Mouse (Mus musculus) small intestine, adult 2 months (tissue): ENCODE data around the gene Zfp651. TPM values are rescaled to one million over a fixed set of nuclear protein-coding genes. Genes with fewer than 3 reads are reported as not detected.
A peak's percentile ranks its signal among the peaks of the same experiment; 100 is the strongest.

ENCODE experiments used
- H3K27ac ChIP-seq: fragments of 200-500 bp; 2 replicates; pipeline ENCODE4 v1.5.1; 2012; ENCODE audit warnings: low read depth, low read length, control low read depth, inconsistent platforms; ENCODE audit not compliant: insufficient read depth
- H3K27me3 ChIP-seq: fragments of 200-500 bp; 2 replicates; pipeline ENCODE4 v1.6.1; 2012; ENCODE audit warnings: mild to moderate bottlenecking, moderate library complexity, low read length, inconsistent platforms; ENCODE audit not compliant: control insufficient read depth, insufficient read depth
- H3K36me3 ChIP-seq: fragments of 200-500 bp; 2 replicates; pipeline ENCODE4 v1.6.1; 2012; ENCODE audit warnings: mild to moderate bottlenecking, low read length, control low read depth, inconsistent platforms; ENCODE audit not compliant: control insufficient read depth, insufficient read depth
- H3K4me1 ChIP-seq: fragments of 200-500 bp; 2 replicates; pipeline ENCODE4 v1.6.1; 2012; ENCODE audit warnings: low read length, inconsistent platforms, mixed read lengths; ENCODE audit not compliant: control insufficient read depth, insufficient read depth, insufficient read length
- H3K4me3 ChIP-seq: fragments of 200-500 bp; 2 replicates; pipeline ENCODE4 v1.5.1; 2012; ENCODE audit warnings: low read depth, mild to moderate bottlenecking, control low read depth, inconsistent platforms, low read length, moderate library complexity
- CTCF ChIP-seq: fragments of 200-500 bp; IDR thresholded peaks from 2 replicates; pipeline ENCODE4 v1.5.1; 2012; ENCODE audit warnings: low read depth, mild to moderate bottlenecking, control low read depth, inconsistent platforms, low read length, moderate library complexity, mixed read lengths; ENCODE audit not compliant: insufficient replicate concordance, insufficient read length; ENCODE audit errors: extremely low read depth
- POLR2A ChIP-seq: fragments of 200-500 bp; IDR thresholded peaks from 2 replicates; pipeline ENCODE4 v1.6.1; 2012; ENCODE audit warnings: low read depth, mild to moderate bottlenecking, control low read depth, inconsistent platforms, low read length, moderate library complexity
- WGBS: fragments of 180-500 bp; shearing (Covaris S2); methylation state at CpG from one replicate; pipeline ENCODE4 v1.1.7; 2018; 5-methylcytosine and 5-hydroxymethylcytosine counted together
- polyA plus RNA-seq: library from polyadenylated mRNA; depleted of rRNA; stranded (reverse); fragments of >200 nt; gene quantifications from 2 replicates; pipeline ENCODE4 v1.2.3, GENCODE M21; 2012; rRNA removed

Gene Zfp651
- 5.9 and 8.9 TPM in 2 replicates for polyA plus RNA-seq

DNA sequence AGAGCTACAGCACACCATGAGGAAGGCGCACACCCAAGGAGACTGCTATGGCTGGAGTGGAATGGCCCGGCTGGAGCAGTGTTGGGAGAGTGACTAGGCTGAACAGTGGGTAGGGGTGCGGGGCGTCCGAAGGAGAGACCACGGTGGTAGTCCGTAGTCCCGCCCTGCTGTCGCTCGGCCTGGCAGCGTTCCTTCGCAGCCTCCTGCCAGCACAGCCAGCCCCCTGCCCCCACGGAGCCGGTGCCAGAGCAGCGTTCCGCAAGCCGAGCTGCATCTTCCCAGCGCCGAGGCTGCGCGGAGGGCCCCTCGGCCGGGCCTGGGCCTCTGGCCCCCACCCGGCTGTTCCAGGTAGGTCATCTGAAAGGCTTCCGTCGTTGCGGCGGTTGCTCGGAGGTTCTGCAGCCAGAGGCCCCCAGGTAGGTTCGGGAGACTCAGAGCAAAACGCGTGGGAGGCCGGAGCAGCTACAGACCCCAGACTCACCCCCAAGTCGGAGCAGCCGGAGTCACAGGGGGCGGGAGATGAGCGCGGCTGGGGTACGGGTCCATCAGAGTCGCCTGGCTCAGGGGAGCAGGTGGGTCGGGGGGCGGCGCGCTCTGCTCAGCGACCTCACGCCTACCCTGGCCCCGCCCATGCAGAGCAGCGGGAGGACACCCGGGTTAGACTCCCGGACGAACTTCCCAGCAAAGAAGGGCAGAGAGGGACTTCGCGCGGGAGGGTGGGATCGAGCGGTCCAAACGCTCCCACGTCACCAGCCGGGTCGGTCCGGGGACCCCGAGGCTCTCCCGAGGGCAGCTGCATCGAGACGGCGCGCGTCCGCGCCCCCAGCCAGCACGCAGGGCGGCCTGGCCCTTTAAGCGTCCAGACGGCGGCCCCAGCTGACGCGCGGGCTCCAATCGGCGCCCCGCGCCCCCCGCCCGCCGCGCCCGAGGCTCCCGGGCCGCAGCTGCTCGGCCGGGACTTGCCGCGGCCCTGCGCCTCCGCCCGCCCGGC lies at the start of gene Zfp651:
Gene Zfp651 (plus strand): TSS at position 240 of the 991 bp plus-strand sequence.
- H3K4me1 ChIP-seq, result peaks cover 9% of the 10 kb centered on the region
- no peak within 1 kb of the TSS for H3K27ac ChIP-seq
- peaks cover 18% of the 10 kb centered on the region for H3K36me3 ChIP-seq
- TF ChIP-seq POLR2A (no peak), CTCF (no peak)
- peaks cover 22% of the 10 kb centered on the region for H3K27me3 ChIP-seq
- 1% methylated on average over 97 of the region's 97 CpGs for WGBS
- peak within 1 kb of the TSS; percentile 83 for H3K4me3 ChIP-seq

DNA sequence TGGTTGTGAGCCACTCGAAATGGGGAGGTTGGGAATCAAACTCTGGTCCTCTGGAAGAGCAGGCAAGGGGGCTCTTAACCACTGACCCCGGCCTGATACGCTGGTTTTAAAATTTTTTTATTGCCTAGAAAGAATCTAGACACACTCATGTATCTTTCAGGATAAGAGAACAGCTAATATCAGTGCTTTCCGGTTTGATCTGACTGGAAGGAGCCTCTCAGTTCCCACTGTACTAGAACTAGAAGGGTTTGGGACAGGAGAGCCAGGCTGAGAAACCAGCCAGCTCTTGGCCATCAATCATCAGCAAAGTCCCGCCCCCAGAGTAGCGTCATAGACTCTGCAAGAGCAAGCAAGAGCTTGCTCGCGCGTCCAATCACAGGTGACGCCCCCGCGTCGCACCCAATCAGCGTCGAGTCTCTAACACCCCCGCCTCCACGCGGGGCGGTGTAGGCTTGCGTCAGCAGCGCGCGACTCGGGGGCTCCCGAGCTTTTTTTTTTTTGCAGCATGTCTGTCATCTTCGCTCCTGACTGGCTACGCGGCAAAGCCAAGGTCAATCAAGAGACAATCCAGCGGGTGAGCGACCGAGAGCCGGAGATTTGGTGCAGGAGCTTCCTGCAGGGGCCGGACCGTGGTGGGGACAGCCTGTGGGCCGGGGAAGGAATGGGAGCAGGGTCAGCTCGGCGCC lies 49.1 kb upstream of the Zfp651 start, which contains the start of gene Ss18l2:
Gene Ss18l2 (plus strand): TSS at position 432 of the 686 bp plus-strand sequence.
- Histone ChIP-seq H3K4me1 (peaks cover 8% of the 10 kb centered on the region; the same call in 1 of the 2 replicates), H3K4me3 (peak within 1 kb of the TSS; percentile 95), H3K27me3 (no peaks in the 10 kb centered on the region), H3K36me3 (peaks cover 3% of the 10 kb centered on the region), H3K27ac (peak within 1 kb of the TSS; percentile 92)
- TF ChIP-seq POLR2A (no peak; the same call in 1 of the 2 replicates), CTCF (no peak)
- 4% methylated on average over 37 of the region's 37 CpGs for WGBS

DNA sequence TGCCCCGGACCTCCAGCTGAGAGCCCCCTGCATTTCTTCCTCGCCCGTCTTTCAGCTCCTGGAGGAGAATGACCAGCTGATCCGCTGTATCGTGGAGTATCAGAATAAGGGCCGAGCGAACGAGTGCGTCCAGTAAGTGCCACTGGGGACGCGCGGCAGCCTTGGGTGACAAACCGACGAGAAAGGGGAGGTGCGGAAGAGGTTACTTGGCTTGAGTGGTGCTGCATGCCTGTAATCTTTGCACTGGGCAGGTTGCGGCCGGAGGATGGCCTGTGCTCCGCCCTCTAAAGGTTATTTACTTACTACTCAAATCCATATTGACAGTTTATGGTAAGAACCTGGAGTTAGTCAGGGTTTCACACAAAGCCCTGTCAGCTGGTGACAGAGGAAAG lies 48.5 kb upstream of the Zfp651 start:
- WGBS, result under 1% methylated on average over 18 of the region's 18 CpGs
- peak; percentile 9; the same call in 1 of the 2 replicates for TF ChIP-seq CTCF
- TF ChIP-seq POLR2A, result peak; percentile 36
- Histone ChIP-seq H3K27me3 (no peaks in the 10 kb centered on the region), H3K4me1 (peaks cover 5% of the 10 kb centered on the region; the same call in 1 of the 2 replicates), H3K36me3 (peaks cover 3% of the 10 kb centered on the region), H3K27ac (peak overlapping the region; percentile 92), H3K4me3 (peak overlapping the region; percentile 95)

DNA sequence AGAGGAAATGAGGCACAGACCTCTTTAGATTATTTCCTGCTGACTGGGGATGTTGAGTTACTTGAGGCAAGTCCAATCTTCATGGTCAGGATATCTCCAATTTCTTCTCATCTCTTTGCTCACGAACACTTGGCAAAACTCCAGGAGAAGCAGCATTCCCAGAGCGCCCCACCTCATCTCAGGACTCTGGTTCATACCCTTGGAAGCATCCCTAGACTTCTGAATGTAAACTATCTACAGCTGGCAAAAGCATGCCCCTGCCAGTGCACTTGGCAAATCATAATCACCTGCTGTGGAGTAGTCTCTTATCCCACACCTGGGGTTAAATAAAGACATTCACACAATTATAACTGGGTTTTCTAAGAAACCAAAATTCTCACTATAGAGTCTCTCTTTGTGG lies 42.1 kb upstream of the Zfp651 start:
- Histone ChIP-seq H3K36me3 (peaks cover 3% of the 10 kb centered on the region), H3K4me1 (no peaks in the 10 kb centered on the region; the same call in 1 of the 2 replicates), H3K27me3 (no peaks in the 10 kb centered on the region), H3K4me3 (no peak overlapping the region), H3K27ac (no peak overlapping the region)
- WGBS, result 80% methylated on average over 2 of the region's 2 CpGs
- TF ChIP-seq CTCF, result no peak
- TF ChIP-seq POLR2A, result no peak

DNA sequence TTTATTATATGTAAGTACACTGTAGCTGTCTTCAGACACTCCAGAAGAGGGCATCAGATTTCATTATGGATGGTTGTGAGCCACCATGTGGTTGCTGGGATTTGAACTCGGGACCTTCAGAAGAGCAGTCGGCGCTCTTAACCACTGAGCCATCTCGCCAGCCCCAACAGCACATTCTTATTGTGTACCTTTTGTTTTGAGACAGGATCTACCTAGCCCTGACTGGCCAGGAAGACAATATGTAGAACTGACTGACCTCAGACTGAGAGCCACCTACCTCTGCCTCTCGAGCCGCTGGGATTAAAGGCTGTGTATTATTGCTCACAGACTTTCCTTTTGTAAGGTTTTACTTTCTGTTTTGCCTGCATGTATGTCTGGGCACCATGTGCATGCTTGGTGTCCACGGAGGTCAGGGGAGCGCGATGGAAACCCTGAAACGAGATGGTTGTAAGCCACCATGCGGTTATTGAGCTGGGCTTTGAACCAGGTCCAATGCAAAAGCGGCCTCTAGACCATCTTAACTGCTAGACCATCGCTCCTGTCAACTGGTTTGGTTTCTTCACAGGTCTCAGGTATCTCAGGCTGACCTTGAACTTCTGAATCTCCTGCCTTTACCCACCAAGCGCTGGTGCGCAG lies 40.9 kb upstream of the Zfp651 start:
- Histone ChIP-seq H3K36me3 (no peaks in the 10 kb centered on the region), H3K27me3 (no peaks in the 10 kb centered on the region), H3K4me1 (no peaks in the 10 kb centered on the region; the same call in 1 of the 2 replicates), H3K4me3 (peak overlapping the region; percentile 64), H3K27ac (peak overlapping the region; percentile 87)
- WGBS, result 49% methylated on average over 15 of the region's 15 CpGs
- no peak for TF ChIP-seq CTCF
- no peak for TF ChIP-seq POLR2A

DNA sequence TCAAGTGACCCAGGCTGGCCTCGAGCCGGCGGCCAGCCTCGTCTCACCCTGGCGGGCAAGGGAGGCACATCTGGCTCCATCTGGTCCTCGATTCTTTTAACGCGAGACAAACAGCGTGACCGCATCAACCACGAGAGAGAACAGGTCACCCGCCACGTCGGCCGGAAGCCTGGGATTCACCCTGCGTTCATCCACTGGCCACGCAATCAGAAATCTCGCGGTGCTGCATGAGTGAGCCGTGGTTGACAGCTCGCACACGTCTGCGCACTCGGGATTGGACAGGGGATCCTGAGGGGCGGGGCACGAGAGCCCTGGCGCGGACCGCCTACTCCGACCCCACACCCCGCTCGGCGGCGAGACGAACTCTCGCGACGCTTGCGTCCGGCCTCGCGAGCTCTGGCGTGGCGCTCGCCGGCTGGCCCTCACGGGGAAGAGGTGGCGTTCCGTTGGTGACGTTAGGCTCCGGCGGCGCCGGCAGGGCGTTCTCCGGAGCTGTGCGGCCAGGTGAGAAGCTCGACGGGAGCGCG lies 40.3 kb upstream of the Zfp651 start, which contains the start of gene Nktr:
Gene Nktr (plus strand): TSS at position 378 of the 527 bp plus-strand sequence.
- Histone ChIP-seq H3K27me3 (no peaks in the 10 kb centered on the region), H3K36me3 (no peaks in the 10 kb centered on the region), H3K27ac (peak within 1 kb of the TSS; percentile 87), H3K4me1 (no peaks in the 10 kb centered on the region; the same call in 1 of the 2 replicates), H3K4me3 (peak within 1 kb of the TSS; percentile 73)
- WGBS, result under 1% methylated on average over 59 of the region's 61 CpGs
- TF ChIP-seq POLR2A (peak; percentile 32; the same call in 1 of the 2 replicates), CTCF (no peak)
